Mouse (Mus musculus) embryonic facial prominence, embryonic 11.5 days (tissue): ENCODE measurements around the gene Nectin2. TPM values are rescaled to one million over a fixed set of nuclear protein-coding genes. Genes with fewer than 3 reads are reported as not detected.

Experiments used
- ATAC-seq: fragments of 200-750 bp; cut with Nextera tagmentation; replicated peaks from 2 replicates; pipeline ENCODE4 v1.8.0; 2017; ENCODE audit warnings: low read depth; ENCODE audit not compliant: insufficient number of reproducible peaks, low FRiP score, low TSS enrichment
- DNase-seq: peaks from one replicate; pipeline ENCODE4 v3.0.0-alpha.2; 2015; ENCODE audit warnings: low spot score
- H3K27ac ChIP-seq: fragments of 300-500 bp; sonication (generic); replicated peaks from 2 replicates; pipeline ENCODE4 v1.5.1; 2014; ENCODE audit warnings: mild to moderate bottlenecking, low read depth, low read length, control low read depth
- H3K27me3 ChIP-seq: fragments of 300-500 bp; sonication (generic); 2 replicates; pipeline ENCODE4 v1.6.1; 2014; ENCODE audit warnings: mild to moderate bottlenecking, low read length, moderate library complexity, mixed read lengths; ENCODE audit not compliant: control insufficient read depth, insufficient read depth
- H3K36me3 ChIP-seq: fragments of 300-500 bp; sonication (generic); replicated peaks from 2 replicates; pipeline ENCODE4 v1.6.1; 2014; ENCODE audit warnings: low read depth, mild to moderate bottlenecking, low read length, moderate library complexity, mixed read lengths; ENCODE audit not compliant: control insufficient read depth, insufficient read depth
- H3K4me1 ChIP-seq: fragments of 300-500 bp; sonication (generic); 2 replicates; pipeline ENCODE4 v1.6.1; 2014; ENCODE audit warnings: low read length, mixed read lengths; ENCODE audit not compliant: control insufficient read depth, insufficient read depth
- H3K4me2 ChIP-seq: fragments of 300-500 bp; sonication (generic); 2 replicates; pipeline ENCODE4 v1.6.1; 2014; ENCODE audit warnings: low read depth, mild to moderate bottlenecking, control low read depth, low read length, moderate library complexity
- H3K4me3 ChIP-seq: fragments of 300-500 bp; sonication (generic); 2 replicates; pipeline ENCODE4 v1.5.1; 2014; ENCODE audit warnings: low read depth, low read length, control low read depth
- H3K9ac ChIP-seq: fragments of 300-500 bp; sonication (generic); replicated peaks from 2 replicates; pipeline ENCODE4 v1.6.1; 2014; ENCODE audit warnings: mild to moderate bottlenecking, control low read depth, low read length
- H3K9me3 ChIP-seq: fragments of 300-500 bp; sonication (generic); replicated peaks from 2 replicates; pipeline ENCODE4 v1.6.1; 2016; ENCODE audit warnings: mild to moderate bottlenecking, low read length, inconsistent platforms, mixed read lengths; ENCODE audit not compliant: control insufficient read depth
- WGBS: fragments of 180-500 bp; shearing (Covaris S2); extraction: QIAGEN DNeasy Blood & Tissue Kit; methylation state at CpG from one replicate; pipeline ENCODE4 v1.1.7; 2014; 5-methylcytosine and 5-hydroxymethylcytosine counted together
- polyA plus RNA-seq: library from polyadenylated mRNA; unstranded; fragments of >200 nt; fragmentation: Nextera tagmentation; extraction: Ambion mirVana; gene quantifications from 2 replicates; pipeline ENCODE4 v1.2.1, GENCODE M21; 2014

Gene Nectin2
- polyA plus RNA-seq, 1 experiment from 2014 or later = 69.8 TPM

GRCm38 (mm10) chr7:19771682-19772081 lies 21.4 kb upstream of the Nectin2 start:
- Histone ChIP-seq H3K27me3 (peaks cover 5% of the 10 kb centered on the region; the same call in 1 of the 2 replicates), H3K9ac (no peak overlapping the region), H3K4me1 (peaks cover 14% of the 10 kb centered on the region), H3K36me3 (no peaks in the 10 kb centered on the region), H3K27ac (no peak overlapping the region), H3K4me3 (no peak overlapping the region), H3K9me3 (no peaks in the 10 kb centered on the region), H3K4me2 (no peak overlapping the region)
- DNase-seq = no peak
- no peak for ATAC-seq
- 60% methylated on average over 4 of the region's 4 CpGs for WGBS

- H3K9me3 ChIP-seq = no peaks in the 10 kb centered on the region
- peak within 1 kb of the TSS; percentile 62 for H3K9ac ChIP-seq
- peaks cover 14% of the 10 kb centered on the region for H3K4me1 ChIP-seq
- peak within 1 kb of the TSS; percentile 47; the same call in 1 of the 2 replicates for H3K27ac ChIP-seq
- peak within 1 kb of the TSS; percentile 82 for H3K4me2 ChIP-seq
- H3K36me3 ChIP-seq = no peaks in the 10 kb centered on the region
- WGBS = 2% methylated on average over 9 of the region's 9 CpGs
- H3K27me3 ChIP-seq = peaks cover 5% of the 10 kb centered on the region; the same call in 1 of the 2 replicates
- ATAC-seq (peak; percentile 57), DNase-seq (peak; percentile 76)
- H3K4me3 ChIP-seq = peak within 1 kb of the TSS; percentile 34
These were observed 20.7 kb upstream of the Nectin2 start, which contains the start of gene Bcam for GRCm38 (mm10) chr7:19770984-19771391. TSS of gene Bcam (minus strand) at chr7:19771016.

GRCm38 (mm10) chr7:19770375-19770754 lies 20.1 kb upstream of the Nectin2 start:
- no peaks in the 10 kb centered on the region for H3K9me3 ChIP-seq
- peak overlapping the region; percentile 47; the same call in 1 of the 2 replicates for H3K27ac ChIP-seq
- H3K36me3 ChIP-seq = no peaks in the 10 kb centered on the region
- H3K4me1 ChIP-seq = peaks cover 14% of the 10 kb centered on the region
- H3K9ac ChIP-seq = peak overlapping the region; percentile 62
- peak; percentile 90 for DNase-seq
- peak overlapping the region; percentile 82 for H3K4me2 ChIP-seq
- peak overlapping the region; percentile 34 for H3K4me3 ChIP-seq
- peaks cover 5% of the 10 kb centered on the region; the same call in 1 of the 2 replicates for H3K27me3 ChIP-seq
- ATAC-seq = peak; percentile 74
- 0% methylated on average over 27 of the region's 28 CpGs for WGBS

GRCm38 (mm10) chr7:19769434-19770374 lies 19.4 kb upstream of the Nectin2 start:
- Histone ChIP-seq H3K4me1 (peaks cover 14% of the 10 kb centered on the region), H3K27ac (no peak overlapping the region)
- WGBS = 7% methylated on average over 16 of the region's 16 CpGs

GRCm38 (mm10) chr7:19769001-19769400 lies 18.7 kb upstream of the Nectin2 start:
- no peak for ATAC-seq
- WGBS = 26% methylated on average over 4 of the region's 4 CpGs
- no peak overlapping the region for H3K4me3 ChIP-seq

More at GRCm38 (mm10) chr7:19769434-19770374, 19.4 kb upstream of the Nectin2 start:
- Histone ChIP-seq H3K9ac (peak overlapping the region; percentile 62), H3K9me3 (no peaks in the 10 kb centered on the region), H3K4me3 (peak overlapping the region; percentile 34), H3K4me2 (peak overlapping the region; percentile 82), H3K27me3 (peaks cover 5% of the 10 kb centered on the region; the same call in 1 of the 2 replicates), H3K36me3 (no peaks in the 10 kb centered on the region)
- ATAC-seq (peak; percentile 8), DNase-seq (no peak)

GRCm38 (mm10) chr7:19768251-19768650 lies 18.0 kb upstream of the Nectin2 start:
- Histone ChIP-seq H3K4me3 (no peak overlapping the region), H3K9ac (no peak overlapping the region), H3K27ac (no peak overlapping the region), H3K36me3 (no peaks in the 10 kb centered on the region), H3K4me2 (no peak overlapping the region), H3K27me3 (peaks cover 5% of the 10 kb centered on the region; the same call in 1 of the 2 replicates), H3K4me1 (peaks cover 14% of the 10 kb centered on the region), H3K9me3 (no peaks in the 10 kb centered on the region)
- no peak for ATAC-seq
- 62% methylated on average over 14 of the region's 14 CpGs for WGBS
- no peak for DNase-seq

More at GRCm38 (mm10) chr7:19769001-19769400, 18.7 kb upstream of the Nectin2 start:
- H3K27me3 ChIP-seq = peaks cover 5% of the 10 kb centered on the region; the same call in 1 of the 2 replicates
- peak overlapping the region; percentile 13; the same call in 1 of the 2 replicates for H3K4me2 ChIP-seq
- no peaks in the 10 kb centered on the region for H3K9me3 ChIP-seq
- no peak overlapping the region for H3K27ac ChIP-seq
- H3K9ac ChIP-seq = no peak overlapping the region
- H3K36me3 ChIP-seq = no peaks in the 10 kb centered on the region
- no peak for DNase-seq
- H3K4me1 ChIP-seq = peaks cover 14% of the 10 kb centered on the region

GRCm38 (mm10) chr7:19764581-19764980 lies 14.3 kb upstream of the Nectin2 start:
- Histone ChIP-seq H3K4me2 (no peak overlapping the region), H3K9me3 (no peaks in the 10 kb centered on the region), H3K27ac (no peak overlapping the region), H3K9ac (no peak overlapping the region), H3K4me1 (0 out of 2 replicates have a peak, but pooled peaks cover 3% of the 10 kb centered on the region), H3K36me3 (no peaks in the 10 kb centered on the region), H3K4me3 (no peak overlapping the region), H3K27me3 (peaks cover 5% of the 10 kb centered on the region; the same call in 1 of the 2 replicates)
- ATAC-seq = no peak
- 93% methylated on average over 8 of the region's 9 CpGs for WGBS
- DNase-seq = no peak
